In the genomic region with DNA sequence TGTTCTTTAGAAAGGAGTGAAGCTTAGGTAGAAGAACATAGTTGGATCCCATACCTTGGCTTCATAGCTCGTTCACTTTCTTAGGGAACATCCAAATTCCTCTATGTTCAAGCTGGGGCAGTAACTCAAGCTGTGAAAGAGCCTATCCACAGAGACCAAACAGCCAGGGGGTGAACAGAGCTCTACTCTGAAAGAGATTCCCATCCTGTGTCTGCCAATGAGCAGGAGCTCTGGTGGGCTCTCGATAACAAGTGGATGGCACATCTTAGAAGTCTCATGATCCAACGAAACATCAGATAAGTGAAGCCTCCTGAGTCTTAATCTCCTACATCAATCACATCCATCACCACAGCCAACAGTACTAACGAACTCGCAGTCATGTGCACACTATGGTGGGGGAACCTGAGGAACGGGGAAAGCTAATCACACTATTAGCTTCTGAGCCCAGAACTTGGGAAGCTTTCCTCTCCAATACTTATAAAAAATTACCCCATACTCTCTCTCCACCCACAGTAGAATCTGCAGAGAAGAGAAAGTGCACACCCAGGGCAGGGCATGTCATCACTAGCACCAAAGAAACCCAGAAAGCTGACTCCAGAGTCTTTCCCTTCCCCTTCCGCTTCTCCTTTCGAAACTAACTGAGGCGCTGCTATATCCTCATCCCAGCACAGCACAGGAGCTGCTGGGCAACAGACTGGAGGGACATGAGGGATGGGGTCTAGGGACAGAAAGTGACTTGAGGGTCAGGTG, we compare ENCODE assay signal across 22 mouse cellular contexts. TPM values are rescaled to one million over a fixed set of nuclear protein-coding genes. Genes with fewer than 3 reads are reported as not detected.
DNase-seq lines count a peak whose midpoint lies in the region; ATAC-seq and TF ChIP-seq lines count a peak whose summit lies in the region.
"Had no signal": no experiment of that assay in that cellular context is flagged by ENCODE, and none has a peak within 500 bp of the region (broad histone marks: within the 10 kb centered on the region; RNA-seq: fewer than 3 reads in every experiment).

No protein-coding gene starts in this region.

- no peak for TF ChIP-seq CTCF in liver, embryonic 14.5 days (IDR thresholded peaks at IDR 0.05; ENCODE audit: low read depth)

- H3K4me3 ChIP-seq in liver, embryonic 14.5 days (ENCODE audit: insufficient read depth in 1 of 2, low read depth in 2 of 2, low read length in 2 of 2) = no peak overlapping the region
- H3K4me3 ChIP-seq: embryonic facial prominence, embryonic 15.5 days; heart, embryonic 13.5 days; hindbrain, embryonic 13.5 days; kidney, embryonic 15.5 days; left cerebral cortex, adult 2 months; midbrain, embryonic 15.5 days; myocyte had no signal

- TF ChIP-seq EP300 in liver, embryonic 14.5 days (IDR thresholded peaks at IDR 0.05; ENCODE audit: low read depth) = no peak

- H3K27ac ChIP-seq in liver, embryonic 14.5 days = no peak overlapping the region
- H3K27ac ChIP-seq: embryonic facial prominence, embryonic 15.5 days; heart, embryonic 13.5 days; hindbrain, embryonic 13.5 days; kidney, embryonic 15.5 days; left cerebral cortex, adult 2 months; midbrain, embryonic 15.5 days had no signal

- no peak for ATAC-seq in liver, embryonic 14.5 days (ENCODE audit: insufficient read depth)
- ATAC-seq: forebrain, postnatal 0 days; midbrain, embryonic 15.5 days had no signal

- no peaks in the 10 kb centered on the region for H3K9me3 ChIP-seq in liver, embryonic 14.5 days (ENCODE audit: control insufficient read depth, low read length)
- H3K9me3 ChIP-seq: embryonic facial prominence, embryonic 15.5 days; heart, embryonic 13.5 days; hindbrain, embryonic 13.5 days; kidney, embryonic 15.5 days; midbrain, embryonic 15.5 days had no signal

- peak; percentile 29 for DNase-seq in lung, postnatal 36 days
- DNase-seq in lung, postnatal 25 days (ENCODE audit: low spot score) = no peak
- DNase-seq in fat pad, adult 2 months (ENCODE audit: extremely low read depth, low read depth, low spot score) = peak; percentile 33
- no peak for DNase-seq in liver, embryonic 14.5 days (ENCODE audit: low read depth in 3 of 3, low spot score in 3 of 3)
- DNase-seq in neural tube, embryonic 10.5 days (ENCODE audit: extremely low spot score, low spot score) = no peak
- DNase-seq in adrenal gland, adult 8-10 months = no peak
- DNase-seq in frontal cortex, adult 2 months (ENCODE audit: extremely low spot score in 1 of 2, low spot score in 1 of 2) = no peak
- DNase-seq: adrenal gland, postnatal 14 days; cerebellum, adult 9-10 months; forebrain, postnatal 0 days; kidney, adult 11 months; kidney, postnatal 4 days; left cerebral cortex, postnatal 4 days; lung, adult 18-20 months; lung, postnatal 10 days had no signal

- peaks cover 62% of the 10 kb centered on the region for H3K36me3 ChIP-seq in liver, embryonic 14.5 days (replicated peaks; ENCODE audit: control insufficient read depth, insufficient read depth, low read depth)

- 79% methylated on average over 9 of the region's 9 CpGs for WGBS in liver, embryonic 14.5 days (ENCODE audit: insufficient replicate concordance)

- peaks cover 25 to 26% of the 10 kb centered on the region in 2 experiments for H3K4me1 ChIP-seq in liver, embryonic 14.5 days (replicated peaks; ENCODE audit: control insufficient read depth in 2 of 2, insufficient read depth in 2 of 2, low read length in 1 of 2)

- H3K27me3 ChIP-seq in liver, embryonic 14.5 days (ENCODE audit: control insufficient read depth, insufficient read depth, low read length) = no peaks in the 10 kb centered on the region
- H3K27me3 ChIP-seq: embryonic facial prominence, embryonic 15.5 days; heart, embryonic 13.5 days; hindbrain, embryonic 13.5 days; kidney, embryonic 15.5 days; midbrain, embryonic 15.5 days had no signal

- H3K9ac ChIP-seq in liver, embryonic 14.5 days (replicated peaks) = no peak overlapping the region
- H3K9ac ChIP-seq: embryonic facial prominence, embryonic 15.5 days; forebrain, postnatal 0 days; hindbrain, embryonic 13.5 days; kidney, embryonic 15.5 days; midbrain, embryonic 15.5 days had no signal

- peak overlapping the region; percentile 77; the same call in 1 of the 2 replicates for H3K4me2 ChIP-seq in liver, embryonic 14.5 days (ENCODE audit: low read depth)
- H3K4me2 ChIP-seq: embryonic facial prominence, embryonic 15.5 days; heart, embryonic 13.5 days; hindbrain, embryonic 13.5 days; kidney, embryonic 15.5 days; midbrain, embryonic 15.5 days had no signal

RNA-seq across cellular contexts. Expression of gene Ndst2, which starts 3.3 kb away (rescaled TPM):
- 22.8 and 22.9 TPM in 2 replicates for polyA plus RNA-seq in liver, embryonic 14.5 days (2012; rRNA removed)
- polyA plus RNA-seq in liver, embryonic 14.5 days (2014; fragmentation: Nextera tagmentation; extraction: Ambion mirVana) = 13.2 and 15.9 TPM in 2 replicates
- 10 to 100 TPM; 27.7 to 51.1 (median 34.4) TPM for total RNA-seq in adrenal gland, adult 8-10 months (2022)
- polyA plus RNA-seq in frontal cortex, adult 2 months (2012; rRNA removed) = 22.6 and 24.8 TPM in 2 replicates

RNA-seq across cellular contexts. Expression of gene Zswim8, which starts 23.7 kb away (rescaled TPM):
- polyA plus RNA-seq in liver, embryonic 14.5 days (2012; rRNA removed) = 16.8 and 20.8 TPM in 2 replicates
- polyA plus RNA-seq in liver, embryonic 14.5 days (2014; fragmentation: Nextera tagmentation; extraction: Ambion mirVana) = 3.1 and 4.0 TPM in 2 replicates
- total RNA-seq in adrenal gland, adult 8-10 months (2022) = 100 to 1,000 TPM; 111 to 197 (median 146) TPM
- polyA plus RNA-seq in frontal cortex, adult 2 months (2012; rRNA removed) = 172 and 188 TPM in 2 replicates

RNA-seq across cellular contexts. Expression of gene Chchd1, which starts 28.2 kb away (rescaled TPM):
- polyA plus RNA-seq in liver, embryonic 14.5 days (2012; rRNA removed) = 49.6 and 58.8 TPM in 2 replicates
- 127 and 138 TPM in 2 replicates for polyA plus RNA-seq in liver, embryonic 14.5 days (2014; fragmentation: Nextera tagmentation; extraction: Ambion mirVana)
- 10 to 100 TPM; 59.4 to 79.8 (median 72.9) TPM for total RNA-seq in adrenal gland, adult 8-10 months (2022)
- 65.6 and 79.4 TPM in 2 replicates for polyA plus RNA-seq in frontal cortex, adult 2 months (2012; rRNA removed)

RNA-seq across cellular contexts. Expression of gene Fut11, which starts 36.3 kb away (rescaled TPM):
- 2.8 and 3.3 TPM in 2 replicates for polyA plus RNA-seq in liver, embryonic 14.5 days (2012; rRNA removed)
- polyA plus RNA-seq in liver, embryonic 14.5 days (2014; fragmentation: Nextera tagmentation; extraction: Ambion mirVana) = 4.3 and 5.7 TPM in 2 replicates
- 10 to 100 TPM; 18.7 to 22.5 (median 21.3) TPM for total RNA-seq in adrenal gland, adult 8-10 months (2022)
- 15.2 and 15.3 TPM in 2 replicates for polyA plus RNA-seq in frontal cortex, adult 2 months (2012; rRNA removed)

RNA-seq across cellular contexts. Expression of gene Sec24c, which starts 56.9 kb away (rescaled TPM):
- 36.4 and 37.1 TPM in 2 replicates for polyA plus RNA-seq in liver, embryonic 14.5 days (2012; rRNA removed)
- 28.4 and 33.8 TPM in 2 replicates for polyA plus RNA-seq in liver, embryonic 14.5 days (2014; fragmentation: Nextera tagmentation; extraction: Ambion mirVana)
- total RNA-seq in adrenal gland, adult 8-10 months (2022) = 100 to 1,000 TPM; 124 to 167 (median 150) TPM
- 81.0 and 91.9 TPM in 2 replicates for polyA plus RNA-seq in frontal cortex, adult 2 months (2012; rRNA removed)

Comparison
In these comparisons a context has a peak if more than half of its experiments do, and no peak if none do; other contexts are left out.
1. DNase-seq: peak in lung, postnatal 36 days (single experiment) and fat pad, adult 2 months (single experiment); none in lung, postnatal 25 days (single experiment), liver, embryonic 14.5 days (0 of 3), neural tube, embryonic 10.5 days (single experiment), adrenal gland, adult 8-10 months (single experiment) and frontal cortex, adult 2 months (0 of 2).